Mouse (Mus musculus) CH12.LX (cell line): Measurements from ENCODE around the gene Sez6l2.

Source experiments
- CTCF ChIP-seq, 2 experiments: IDR thresholded peaks in 1 of 2; conservative IDR thresholded peaks in 1 of 2; 2 replicates each; pipeline ENCODE4 v1.5.1; 2011 to 2012; ENCODE audit warnings: low read depth in 2 of 2, low read length in 2 of 2, improper control_type of control experiment in 1 of 2, inconsistent platforms in 1 of 2, mild to moderate bottlenecking in 1 of 2, moderate library complexity in 1 of 2
- POLR2A ChIP-seq: IDR thresholded peaks from 2 replicates; pipeline ENCODE4 v1.6.1; 2011; ENCODE audit warnings: low read depth, mild to moderate bottlenecking, improper control_type of control experiment, low read length
- RAD21 ChIP-seq: IDR thresholded peaks from 2 replicates; pipeline ENCODE4 v1.6.1; 2011; ENCODE audit warnings: low read depth, mild to moderate bottlenecking, low read length, improper control_type of control experiment, moderate library complexity

- TF ChIP-seq CTCF (conservative IDR thresholded peaks at IDR 0.05 in 1 of 2, IDR thresholded peaks at IDR 0.05 in 1 of 2; ENCODE audit: low read depth in 2 of 2, low read length in 2 of 2) (no peak), RAD21 (no peak), POLR2A (no peak)
Measured at GRCm38 (mm10) chr7:127020031-127020430, 69.7 kb downstream of the Sez6l2 start.
